Mouse (Mus musculus): Measurements from ENCODE around the gene Gm9040.
"Not testable (repeated sequence)": the region's sequence is repeated elsewhere in the genome, so short reads cannot be mapped to it uniquely, and the experiment has no call there.

The Gm9040 gene

DNA sequence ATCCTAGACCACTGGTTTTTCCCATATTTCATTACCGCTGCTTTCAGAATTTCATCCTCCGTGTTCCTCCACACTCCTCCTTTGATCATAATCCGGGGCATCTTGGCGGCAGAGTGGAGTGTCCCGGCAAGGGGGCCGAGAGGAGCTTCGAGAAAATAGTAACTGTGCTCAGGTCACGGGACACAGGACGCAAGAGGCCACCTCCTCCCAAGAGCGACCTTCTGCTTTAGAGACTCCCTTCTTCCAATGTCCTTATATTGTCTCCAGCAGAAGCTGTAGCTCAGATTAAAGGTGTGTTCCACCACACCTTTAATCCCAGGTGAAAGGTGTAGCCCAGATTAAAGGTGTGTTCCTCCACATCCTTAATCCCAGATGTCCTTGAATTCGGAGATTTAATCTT, at the start of gene Gm9040:
Gene Gm9040, minus strand, starts transcription at position 101 of the 400 bp plus-strand sequence.
- DNase-seq: not testable (repeated sequence)

DNA sequence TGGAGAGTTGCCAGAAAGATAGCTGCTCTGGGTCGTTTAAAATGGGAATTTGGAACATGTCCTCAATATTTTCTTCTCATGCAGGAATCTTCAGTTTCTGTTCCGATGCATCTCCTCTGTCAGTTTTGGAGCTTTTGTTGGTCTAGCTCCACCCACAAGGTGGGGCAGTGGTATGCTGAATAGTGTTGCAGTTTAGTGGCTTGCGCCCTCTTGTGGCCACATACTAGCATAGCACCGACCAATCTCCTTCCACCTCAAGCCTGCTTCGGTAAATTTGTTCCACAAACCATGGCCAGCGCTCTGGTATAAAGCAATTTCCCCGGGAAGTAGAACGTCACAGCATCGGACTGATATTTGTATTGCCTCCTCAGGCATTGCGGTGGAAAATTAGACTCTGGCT, 43.7 kb upstream of the Gm9040 start:
- DNase-seq: peak; percentile 90

DNA sequence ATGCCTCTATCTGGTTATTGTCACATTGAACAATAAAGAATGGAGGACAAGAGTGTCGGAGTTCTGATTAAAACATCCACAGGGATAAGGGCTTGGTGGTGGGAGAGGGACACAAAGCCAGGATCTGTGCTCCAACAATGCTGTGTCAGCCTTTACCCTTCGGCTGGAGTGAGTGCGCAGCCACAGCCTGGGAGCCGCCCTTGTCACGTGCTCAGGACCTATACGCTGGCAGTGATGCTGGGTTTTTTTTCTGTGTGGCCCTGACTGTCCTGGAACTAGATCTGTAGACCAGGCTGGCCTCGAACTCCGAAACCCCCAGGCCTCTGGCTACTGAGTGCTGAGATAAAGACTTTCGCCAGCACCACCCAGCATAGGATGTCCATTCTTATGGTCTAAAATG, 42.7 kb upstream of the Gm9040 start:
- no peak for DNase-seq

DNA sequence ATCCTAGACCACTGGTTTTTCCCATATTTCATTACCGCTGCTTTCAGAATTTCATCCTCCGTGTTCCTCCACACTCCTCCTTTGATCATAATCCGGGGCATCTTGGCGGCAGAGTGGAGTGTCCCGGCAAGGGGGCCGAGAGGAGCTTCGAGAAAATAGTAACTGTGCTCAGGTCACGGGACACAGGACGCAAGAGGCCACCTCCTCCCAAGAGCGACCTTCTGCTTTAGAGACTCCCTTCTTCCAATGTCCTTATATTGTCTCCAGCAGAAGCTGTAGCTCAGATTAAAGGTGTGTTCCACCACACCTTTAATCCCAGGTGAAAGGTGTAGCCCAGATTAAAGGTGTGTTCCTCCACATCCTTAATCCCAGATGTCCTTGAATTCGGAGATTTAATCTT, 27.2 kb upstream of the Gm9040 start, which contains the start of gene Gm9049:
Gene Gm9049, minus strand, starts transcription at position 101 of the 400 bp plus-strand sequence.
- not testable (repeated sequence) for DNase-seq

DNA sequence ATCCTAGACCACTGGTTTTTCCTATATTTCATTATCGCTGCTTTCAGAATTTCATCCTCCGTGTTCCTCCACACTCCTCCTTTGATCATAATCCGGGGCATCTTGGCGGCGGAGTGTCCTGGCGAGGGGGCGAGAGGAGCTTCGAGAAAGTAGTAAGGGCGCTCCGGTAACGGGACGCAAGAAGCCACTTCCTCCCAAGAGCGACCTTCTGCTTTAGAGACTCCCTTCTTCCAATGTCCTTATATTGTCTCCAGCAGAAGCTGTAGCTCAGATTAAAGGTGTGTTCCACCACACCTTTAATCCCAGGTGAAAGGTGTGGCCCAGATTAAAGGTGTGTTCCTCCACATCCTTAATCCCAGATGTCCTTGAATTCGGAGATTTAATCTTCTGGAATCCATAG, 21.8 kb upstream of the Gm9040 start, which contains the start of gene Gm9048:
Gene Gm9048, minus strand, starts transcription at position 101 of the 400 bp plus-strand sequence.
- DNase-seq: not testable (repeated sequence)

DNA sequence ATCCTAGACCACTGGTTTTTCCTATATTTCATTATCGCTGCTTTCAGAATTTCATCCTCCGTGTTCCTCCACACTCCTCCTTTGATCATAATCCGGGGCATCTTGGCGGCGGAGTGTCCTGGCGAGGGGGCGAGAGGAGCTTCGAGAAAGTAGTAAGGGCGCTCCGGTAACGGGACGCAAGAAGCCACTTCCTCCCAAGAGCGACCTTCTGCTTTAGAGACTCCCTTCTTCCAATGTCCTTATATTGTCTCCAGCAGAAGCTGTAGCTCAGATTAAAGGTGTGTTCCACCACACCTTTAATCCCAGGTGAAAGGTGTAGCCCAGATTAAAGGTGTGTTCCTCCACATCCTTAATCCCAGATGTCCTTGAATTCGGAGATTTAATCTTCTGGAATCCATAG, 16.4 kb upstream of the Gm9040 start, which contains the start of gene Gm9046:
Gene Gm9046, minus strand, starts transcription at position 101 of the 400 bp plus-strand sequence.
- not testable (repeated sequence) for DNase-seq

DNA sequence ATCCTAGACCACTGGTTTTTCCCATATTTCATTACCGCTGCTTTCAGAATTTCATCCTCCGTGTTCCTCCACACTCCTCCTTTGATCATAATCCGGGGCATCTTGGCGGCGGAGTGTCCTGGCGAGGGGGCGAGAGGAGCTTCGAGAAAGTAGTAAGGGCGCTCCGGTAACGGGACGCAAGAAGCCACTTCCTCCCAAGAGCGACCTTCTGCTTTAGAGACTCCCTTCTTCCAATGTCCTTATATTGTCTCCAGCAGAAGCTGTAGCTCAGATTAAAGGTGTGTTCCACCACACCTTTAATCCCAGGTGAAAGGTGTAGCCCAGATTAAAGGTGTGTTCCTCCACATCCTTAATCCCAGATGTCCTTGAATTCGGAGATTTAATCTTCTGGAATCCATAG, 11.0 kb upstream of the Gm9040 start, which contains the start of gene Gm9045:
Gene Gm9045, minus strand, starts transcription at position 101 of the 400 bp plus-strand sequence.
- not testable (repeated sequence) for DNase-seq

DNA sequence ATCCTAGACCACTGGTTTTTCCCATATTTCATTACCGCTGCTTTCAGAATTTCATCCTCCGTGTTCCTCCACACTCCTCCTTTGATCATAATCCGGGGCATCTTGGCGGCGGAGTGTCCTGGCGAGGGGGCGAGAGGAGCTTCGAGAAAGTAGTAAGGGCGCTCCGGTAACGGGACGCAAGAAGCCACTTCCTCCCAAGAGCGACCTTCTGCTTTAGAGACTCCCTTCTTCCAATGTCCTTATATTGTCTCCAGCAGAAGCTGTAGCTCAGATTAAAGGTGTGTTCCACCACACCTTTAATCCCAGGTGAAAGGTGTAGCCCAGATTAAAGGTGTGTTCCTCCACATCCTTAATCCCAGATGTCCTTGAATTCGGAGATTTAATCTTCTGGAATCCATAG, 5.5 kb upstream of the Gm9040 start, which contains the start of gene Gm9044:
Gene Gm9044, minus strand, starts transcription at position 101 of the 400 bp plus-strand sequence.
- not testable (repeated sequence) for DNase-seq

DNA sequence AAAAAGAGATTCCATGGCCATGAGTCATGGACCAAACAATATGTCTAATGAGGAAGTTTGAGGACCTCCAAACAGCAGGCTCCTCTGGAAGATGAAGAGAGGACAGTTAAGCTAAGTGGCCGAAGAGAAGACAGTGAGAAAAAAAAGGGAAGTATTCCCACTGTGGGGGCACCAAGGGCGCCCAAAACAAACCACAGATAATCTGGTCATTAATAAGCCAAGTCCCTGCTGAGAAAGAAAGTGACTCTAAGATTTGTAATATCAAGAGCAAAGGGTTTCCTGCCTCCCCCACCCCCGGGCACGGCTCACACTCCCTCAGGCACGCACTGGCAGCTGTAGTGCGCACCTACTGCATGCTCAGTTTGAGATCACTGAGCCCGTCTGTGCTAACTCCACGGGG, 7.7 kb downstream of the Gm9040 start:
- DNase-seq: no peak

DNA sequence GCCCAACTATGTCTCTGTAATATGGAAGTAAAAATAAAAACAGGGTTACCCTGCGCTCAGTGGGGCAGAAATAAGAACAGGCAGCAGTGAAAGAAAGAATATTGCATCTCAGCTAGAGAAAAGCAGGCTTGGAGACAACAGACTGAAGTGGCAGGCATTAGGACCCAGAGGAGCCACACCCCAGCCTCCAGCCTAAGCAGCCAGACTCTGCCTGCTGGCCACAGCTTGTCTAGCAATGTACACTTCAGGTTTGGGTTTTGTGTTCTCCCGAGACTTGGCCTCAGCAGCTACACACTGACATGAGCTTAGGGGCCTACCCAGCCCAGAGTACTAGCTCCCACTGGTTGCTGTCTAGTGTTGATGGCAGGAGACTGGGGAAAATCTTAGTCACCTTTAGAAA, 24.6 kb downstream of the Gm9040 start:
- not testable (repeated sequence) for DNase-seq

DNA sequence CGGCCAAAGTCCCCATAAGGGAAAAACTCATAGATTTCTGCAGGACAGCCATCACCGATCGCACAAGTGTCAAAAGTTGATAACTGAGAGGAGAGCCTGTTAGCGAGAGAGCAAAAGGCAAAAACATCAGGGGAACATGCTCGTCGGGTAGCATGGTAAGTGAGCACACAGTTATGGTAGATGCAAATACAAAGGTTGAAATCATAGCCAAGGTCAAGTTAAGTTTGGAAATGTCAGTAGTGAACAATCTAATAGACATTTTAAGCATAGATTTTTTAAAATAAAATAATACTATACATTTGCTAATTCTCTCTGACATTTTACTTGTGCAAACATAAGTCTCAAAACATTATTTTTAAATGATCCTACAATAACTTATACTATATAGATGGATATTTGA, 31.8 kb downstream of the Gm9040 start, which contains the start of gene Iltifb:
Gene Iltifb, minus strand, starts transcription at position 101 of the 400 bp plus-strand sequence.
- no peak for DNase-seq

DNA sequence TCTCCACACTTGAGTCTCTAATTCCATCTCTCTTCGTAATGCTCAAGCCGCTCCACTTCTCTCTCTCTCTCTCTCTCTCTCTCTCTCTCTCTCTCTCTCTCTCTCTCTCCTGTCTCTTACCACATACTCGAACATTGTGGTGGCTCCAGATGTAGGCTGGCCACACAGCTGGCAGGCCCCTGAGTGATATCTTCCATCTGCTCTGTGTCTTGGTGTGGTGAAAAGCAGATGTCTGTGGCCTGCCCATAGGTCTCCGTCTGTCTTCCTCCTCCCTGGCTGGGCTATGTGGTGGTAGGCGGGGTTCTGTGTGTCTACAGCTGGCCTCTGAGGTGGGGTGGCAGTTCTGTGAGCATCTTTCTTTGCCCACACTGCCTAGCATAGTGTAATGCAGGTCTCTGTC, 43.8 kb downstream of the Gm9040 start:
- DNase-seq: not testable (repeated sequence)

DNA sequence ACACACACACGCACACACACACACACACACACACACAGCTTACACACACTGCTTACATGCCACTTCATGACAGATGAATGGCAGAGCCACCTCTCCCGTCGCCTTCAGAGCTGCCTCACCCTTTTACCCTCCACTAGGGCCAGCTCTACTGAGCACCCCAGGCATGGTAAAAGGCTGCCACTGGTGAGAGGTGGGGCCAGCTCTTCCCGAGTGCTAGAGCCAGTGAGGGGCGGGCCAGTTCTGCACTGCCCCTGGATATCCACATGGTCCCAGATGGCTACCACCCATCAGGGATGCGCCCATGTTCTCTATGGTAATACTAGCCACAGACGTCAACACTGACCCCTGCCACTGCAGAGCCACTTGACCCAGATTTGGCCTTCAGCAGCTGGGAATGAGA, 44.2 kb downstream of the Gm9040 start:
- not testable (repeated sequence) for DNase-seq

DNA sequence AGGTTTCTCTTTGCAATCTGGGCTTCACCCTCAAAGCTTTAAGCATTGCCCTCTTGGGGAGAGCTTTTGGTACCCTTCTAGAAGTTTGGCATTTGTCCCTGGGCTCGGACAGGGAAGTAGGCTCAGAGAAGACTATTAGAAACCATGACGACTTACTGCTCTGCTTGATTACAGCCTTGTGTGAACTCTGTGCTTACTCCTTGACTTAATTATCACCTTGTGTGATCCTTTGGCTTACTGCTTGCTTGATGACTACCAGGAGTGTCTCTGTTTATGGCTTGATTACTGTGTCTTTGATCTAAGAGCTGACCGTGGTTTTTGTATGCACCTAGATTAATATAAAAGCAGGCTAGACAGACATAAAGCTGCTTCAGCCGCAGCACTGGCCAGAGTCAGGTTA, 48.7 kb downstream of the Gm9040 start:
- not testable (repeated sequence) for DNase-seq
